Mouse (Mus musculus) layer of hippocampus, adult 9-10 months (tissue): ENCODE results near the gene Tbx2.

Experiments used
- DNase-seq: peaks from one replicate; pipeline ENCODE4 v3.0.0; 2022; ENCODE audit warnings: low spot score

Tbx2 gene

GRCm38 (mm10) chr11:85840031-85840802 lies 7.9 kb downstream of the Tbx2 start:
- no peak for DNase-seq

- DNase-seq, result no peak
Measured at GRCm38 (mm10) chr11:85840803-85841145, 8.4 kb downstream of the Tbx2 start.

GRCm38 (mm10) chr11:85841211-85841681 lies 8.9 kb downstream of the Tbx2 start:
- no peak for DNase-seq

- DNase-seq, result no peak
Measured at GRCm38 (mm10) chr11:85841980-85842379, 9.6 kb downstream of the Tbx2 start.

- DNase-seq, result no peak
Measured at GRCm38 (mm10) chr11:85842596-85843346, 10.4 kb downstream of the Tbx2 start.

GRCm38 (mm10) chr11:85843347-85843692 lies 11.0 kb downstream of the Tbx2 start:
- no peak for DNase-seq

GRCm38 (mm10) chr11:85844144-85844965 lies 12.0 kb downstream of the Tbx2 start:
- DNase-seq, result peak; percentile 57

GRCm38 (mm10) chr11:85844971-85845370 lies 12.6 kb downstream of the Tbx2 start:
- no peak for DNase-seq

GRCm38 (mm10) chr11:85845921-85846320 lies 13.6 kb downstream of the Tbx2 start:
- no peak for DNase-seq

- DNase-seq, result no peak
Measured at GRCm38 (mm10) chr11:85846509-85846908, 14.2 kb downstream of the Tbx2 start.

- peak; percentile 40 for DNase-seq
Measured at GRCm38 (mm10) chr11:85849037-85849436, 16.7 kb downstream of the Tbx2 start.

- no peak for DNase-seq
Measured at GRCm38 (mm10) chr11:85850233-85850632, 17.9 kb downstream of the Tbx2 start, which contains the start of gene Gm11444. TSS of gene Gm11444 (minus strand) at chr11:85850333.

- DNase-seq, result no peak
Measured at GRCm38 (mm10) chr11:85850758-85851157, 18.4 kb downstream of the Tbx2 start.

GRCm38 (mm10) chr11:85857997-85858698 lies 25.8 kb downstream of the Tbx2 start:
- no peak for DNase-seq

GRCm38 (mm10) chr11:85864363-85864762 lies 32.0 kb downstream of the Tbx2 start:
- no peak for DNase-seq

- no peak for DNase-seq
Measured at GRCm38 (mm10) chr11:85876059-85876788, 43.9 kb downstream of the Tbx2 start.

GRCm38 (mm10) chr11:85884498-85884897 lies 52.1 kb downstream of the Tbx2 start:
- no peak for DNase-seq

- DNase-seq, result no peak
Measured at GRCm38 (mm10) chr11:85885665-85886428, 53.5 kb downstream of the Tbx2 start, which contains the start of gene Tbx4. TSS of gene Tbx4 (plus strand) at chr11:85886422.

- no peak for DNase-seq
Measured at GRCm38 (mm10) chr11:85886429-85886785, 54.1 kb downstream of the Tbx2 start.

GRCm38 (mm10) chr11:85887273-85887672 lies 54.9 kb downstream of the Tbx2 start:
- no peak for DNase-seq
